8 mouse cellular contexts compared by ENCODE assay signal in genomic region chr10:127338930-127339682, GRCm38 (mm10). TPM values are rescaled to one million over a fixed set of nuclear protein-coding genes. Genes with fewer than 3 reads are reported as not detected.
DNase-seq lines count a peak whose midpoint lies in the region; ATAC-seq lines count a peak whose summit lies in the region.

No protein-coding gene starts in this region.

- H3K4me2 ChIP-seq in embryonic facial prominence, embryonic 11.5 days (ENCODE audit: low read depth, low read length): peak overlapping the region; percentile 90
- peak overlapping the region; percentile 89 for H3K4me2 ChIP-seq in limb, embryonic 11.5 days (ENCODE audit: low read depth, severe bottlenecking)
- H3K4me2 ChIP-seq in midbrain, embryonic 14.5 days (ENCODE audit: low read length): peak overlapping the region; percentile 56

- H3K4me3 ChIP-seq in embryonic facial prominence, embryonic 11.5 days (ENCODE audit: low read depth, low read length): peak overlapping the region; percentile 57
- peak overlapping the region; percentile 48 for H3K4me3 ChIP-seq in limb, embryonic 11.5 days (ENCODE audit: low read depth, low read length)
- peak overlapping the region; percentile 28 for H3K4me3 ChIP-seq in midbrain, embryonic 14.5 days (replicated peaks; ENCODE audit: low read depth, low read length)

- no peaks in the 10 kb centered on the region for H3K27me3 ChIP-seq in embryonic facial prominence, embryonic 11.5 days (ENCODE audit: control insufficient read depth, insufficient read depth, low read length)
- H3K27me3 ChIP-seq in limb, embryonic 11.5 days (ENCODE audit: control insufficient read depth, insufficient read depth, low read length): 0 out of 2 replicates have a peak, but pooled peaks cover 2% of the 10 kb centered on the region
- H3K27me3 ChIP-seq in midbrain, embryonic 14.5 days (ENCODE audit: control insufficient read depth, insufficient read depth, low read length): peaks cover 33% of the 10 kb centered on the region

- no peaks in the 10 kb centered on the region; the same call in 1 of the 2 replicates for H3K36me3 ChIP-seq in embryonic facial prominence, embryonic 11.5 days (replicated peaks; ENCODE audit: control insufficient read depth, insufficient read depth, low read depth, low read length)
- H3K36me3 ChIP-seq in limb, embryonic 11.5 days (ENCODE audit: control insufficient read depth, insufficient read depth, low read length): 0 out of 2 replicates have a peak, but pooled peaks cover 2% of the 10 kb centered on the region
- no peaks in the 10 kb centered on the region for H3K36me3 ChIP-seq in midbrain, embryonic 14.5 days (ENCODE audit: control insufficient read depth, insufficient read depth, low read length)

- no peaks in the 10 kb centered on the region for H3K9me3 ChIP-seq in embryonic facial prominence, embryonic 11.5 days (replicated peaks; ENCODE audit: control insufficient read depth, low read length)
- H3K9me3 ChIP-seq in limb, embryonic 11.5 days (ENCODE audit: control insufficient read depth, low read length): no peaks in the 10 kb centered on the region
- H3K9me3 ChIP-seq in midbrain, embryonic 14.5 days (ENCODE audit: control insufficient read depth, low read length): no peaks in the 10 kb centered on the region

- under 1% methylated on average over 31 of the region's 31 CpGs for WGBS in embryonic facial prominence, embryonic 11.5 days
- WGBS in limb, embryonic 11.5 days: under 1% methylated on average over 31 of the region's 31 CpGs
- under 1% methylated on average over 31 of the region's 31 CpGs for WGBS in midbrain, embryonic 14.5 days

- peak overlapping the region; percentile 72; the same call in 1 of the 2 replicates for H3K27ac ChIP-seq in embryonic facial prominence, embryonic 11.5 days (replicated peaks; ENCODE audit: low read depth, low read length)
- H3K27ac ChIP-seq in limb, embryonic 11.5 days (replicated peaks; ENCODE audit: low read depth, low read length): peak overlapping the region; percentile 82
- no peak overlapping the region for H3K27ac ChIP-seq in midbrain, embryonic 14.5 days (replicated peaks; ENCODE audit: low read depth, low read length)

- peak overlapping the region; percentile 55 for H3K9ac ChIP-seq in embryonic facial prominence, embryonic 11.5 days (replicated peaks; ENCODE audit: low read length)
- H3K9ac ChIP-seq in limb, embryonic 11.5 days (ENCODE audit: low read length): peak overlapping the region; percentile 70
- H3K9ac ChIP-seq in midbrain, embryonic 14.5 days (replicated peaks; ENCODE audit: low read length): no peak overlapping the region; the same call in 1 of the 2 replicates

- H3K4me1 ChIP-seq in embryonic facial prominence, embryonic 11.5 days (ENCODE audit: control insufficient read depth, insufficient read depth, low read length): peaks cover 3% of the 10 kb centered on the region
- 0 out of 2 replicates have a peak, but pooled peaks cover 3% of the 10 kb centered on the region for H3K4me1 ChIP-seq in limb, embryonic 11.5 days (ENCODE audit: control insufficient read depth, insufficient read depth, low read length)
- H3K4me1 ChIP-seq in midbrain, embryonic 14.5 days (ENCODE audit: control insufficient read depth, insufficient read depth, low read length): peaks cover 21% of the 10 kb centered on the region; the same call in 1 of the 2 replicates

- peak; percentile 57 to 78 for DNase-seq in urinary bladder, adult 18-20 months (ENCODE audit: low spot score in 2 of 2)
- no peak for DNase-seq in urinary bladder, adult 2 months (ENCODE audit: low spot score)
- peak; percentile 96 for DNase-seq in embryonic facial prominence, embryonic 11.5 days (ENCODE audit: low spot score)
- peak; percentile 83 for DNase-seq in kidney, adult 11 months
- DNase-seq in limb, embryonic 11.5 days (ENCODE audit: low spot score): peak; percentile 93
- DNase-seq in midbrain, embryonic 14.5 days: peak; percentile 96
- DNase-seq in spleen, adult 18-20 months: peak; percentile 51 to 78

- peak; percentile 54 for ATAC-seq in embryonic facial prominence, embryonic 11.5 days (replicated peaks; ENCODE audit: insufficient number of reproducible peaks, low FRiP score, low TSS enrichment, low read depth)
- peak; percentile 81 for ATAC-seq in granulocyte monocyte progenitor cell, adult 5-6 weeks (replicated peaks; ENCODE audit: poor library complexity, severe bottlenecking)
- peak; percentile 51 for ATAC-seq in limb, embryonic 11.5 days (ENCODE audit: insufficient number of reproducible peaks, low FRiP score, low TSS enrichment, low read depth)
- peak; percentile 71 for ATAC-seq in midbrain, embryonic 14.5 days (ENCODE audit: low FRiP score, low TSS enrichment)

RNA-seq across cellular contexts. Expression of gene Gli1, which starts 2.7 kb away (rescaled TPM):
- polyA plus RNA-seq in urinary bladder, adult 2 months (2012; rRNA removed): 29.0 and 34.1 TPM in 2 replicates
- polyA plus RNA-seq in embryonic facial prominence, embryonic 11.5 days (2014; fragmentation: Nextera tagmentation; extraction: Ambion mirVana): 7.1 and 9.6 TPM in 2 replicates
- total RNA-seq in granulocyte monocyte progenitor cell, adult 5-6 weeks (2014; fragmentation: Nextera tagmentation): not detected in 2 replicates
- total RNA-seq in granulocyte monocyte progenitor cell, adult 5-6 weeks (2017): not detected in 2 replicates
- 8.5 and 11.2 TPM in 2 replicates for polyA plus RNA-seq in limb, embryonic 11.5 days (2014; fragmentation: Nextera tagmentation; extraction: Ambion mirVana)
- 0.92 and 1.2 TPM in 2 replicates for polyA plus RNA-seq in midbrain, embryonic 14.5 days (2014; fragmentation: Nextera tagmentation; extraction: Ambion mirVana)

RNA-seq across cellular contexts. Expression of gene Inhbe, which starts 15.1 kb away (rescaled TPM):
- polyA plus RNA-seq in urinary bladder, adult 2 months (2012; rRNA removed): not detected in 2 replicates
- polyA plus RNA-seq in embryonic facial prominence, embryonic 11.5 days (2014; fragmentation: Nextera tagmentation; extraction: Ambion mirVana): not detected in 2 replicates
- not detected in 2 replicates for total RNA-seq in granulocyte monocyte progenitor cell, adult 5-6 weeks (2014; fragmentation: Nextera tagmentation)
- not detected in 2 replicates for total RNA-seq in granulocyte monocyte progenitor cell, adult 5-6 weeks (2017)
- 0.03 and 0.15 TPM in 2 replicates for polyA plus RNA-seq in limb, embryonic 11.5 days (2014; fragmentation: Nextera tagmentation; extraction: Ambion mirVana)
- polyA plus RNA-seq in midbrain, embryonic 14.5 days (2014; fragmentation: Nextera tagmentation; extraction: Ambion mirVana): 0.04 TPM in 1 of 2 replicates, not detected in the other

RNA-seq across cellular contexts. Expression of gene Arhgap9, which starts 17.3 kb away (rescaled TPM):
- 6.7 and 8.4 TPM in 2 replicates for polyA plus RNA-seq in urinary bladder, adult 2 months (2012; rRNA removed)
- polyA plus RNA-seq in embryonic facial prominence, embryonic 11.5 days (2014; fragmentation: Nextera tagmentation; extraction: Ambion mirVana): 1.8 and 2.7 TPM in 2 replicates
- total RNA-seq in granulocyte monocyte progenitor cell, adult 5-6 weeks (2014; fragmentation: Nextera tagmentation): 46.0 and 53.1 TPM in 2 replicates
- 34.7 and 51.8 TPM in 2 replicates for total RNA-seq in granulocyte monocyte progenitor cell, adult 5-6 weeks (2017)
- polyA plus RNA-seq in limb, embryonic 11.5 days (2014; fragmentation: Nextera tagmentation; extraction: Ambion mirVana): 5.3 and 5.5 TPM in 2 replicates
- 0.18 and 1.1 TPM in 2 replicates for polyA plus RNA-seq in midbrain, embryonic 14.5 days (2014; fragmentation: Nextera tagmentation; extraction: Ambion mirVana)

RNA-seq across cellular contexts. Expression of gene Mars, which starts 27.5 kb away (rescaled TPM):
- polyA plus RNA-seq in urinary bladder, adult 2 months (2012; rRNA removed): 44.7 and 47.7 TPM in 2 replicates
- polyA plus RNA-seq in embryonic facial prominence, embryonic 11.5 days (2014; fragmentation: Nextera tagmentation; extraction: Ambion mirVana): 174 and 179 TPM in 2 replicates
- total RNA-seq in granulocyte monocyte progenitor cell, adult 5-6 weeks (2014; fragmentation: Nextera tagmentation): 63.0 and 105 TPM in 2 replicates
- 193 and 221 TPM in 2 replicates for total RNA-seq in granulocyte monocyte progenitor cell, adult 5-6 weeks (2017)
- polyA plus RNA-seq in limb, embryonic 11.5 days (2014; fragmentation: Nextera tagmentation; extraction: Ambion mirVana): 167 and 170 TPM in 2 replicates
- polyA plus RNA-seq in midbrain, embryonic 14.5 days (2014; fragmentation: Nextera tagmentation; extraction: Ambion mirVana): 109 and 122 TPM in 2 replicates

RNA-seq across cellular contexts. Expression of gene Inhbc, which starts 31.1 kb away (rescaled TPM):
- not detected in 2 replicates for polyA plus RNA-seq in urinary bladder, adult 2 months (2012; rRNA removed)
- polyA plus RNA-seq in embryonic facial prominence, embryonic 11.5 days (2014; fragmentation: Nextera tagmentation; extraction: Ambion mirVana): not detected in 2 replicates
- not detected in 2 replicates for total RNA-seq in granulocyte monocyte progenitor cell, adult 5-6 weeks (2014; fragmentation: Nextera tagmentation)
- not detected in 2 replicates for total RNA-seq in granulocyte monocyte progenitor cell, adult 5-6 weeks (2017)
- 0.15 TPM in 1 of 2 replicates, not detected in the other for polyA plus RNA-seq in limb, embryonic 11.5 days (2014; fragmentation: Nextera tagmentation; extraction: Ambion mirVana)
- polyA plus RNA-seq in midbrain, embryonic 14.5 days (2014; fragmentation: Nextera tagmentation; extraction: Ambion mirVana): not detected in 2 replicates
